Mouse (Mus musculus) lung, adult 2 months (tissue): Measurements from ENCODE around the gene Per2. TPM values are rescaled to one million over a fixed set of nuclear protein-coding genes. Genes with fewer than 3 reads are reported as not detected.

ENCODE experiments used
- DNase-seq: peaks from one replicate; pipeline ENCODE4 v3.0.0; 2022
- H3K4me1 ChIP-seq: fragments of 200-500 bp; 2 replicates; pipeline ENCODE4 v1.6.1; 2011; ENCODE audit warnings: low read length; ENCODE audit not compliant: control insufficient read depth, insufficient read depth
- H3K4me3 ChIP-seq: fragments of 200-500 bp; replicated peaks from 2 replicates; pipeline ENCODE3; 2011; ENCODE audit warnings: low read depth, mild to moderate bottlenecking, control low read depth, low read length; ENCODE audit errors: extremely low read depth
- CTCF ChIP-seq: fragments of 200-500 bp; IDR thresholded peaks from 2 replicates; pipeline ENCODE4 v1.5.1; 2011; ENCODE audit warnings: mild to moderate bottlenecking, low read length, control low read depth; ENCODE audit not compliant: insufficient read depth
- POLR2A ChIP-seq: fragments of 200-500 bp; IDR thresholded peaks from 2 replicates; pipeline ENCODE4 v1.6.1; 2011; ENCODE audit warnings: low read depth, mild to moderate bottlenecking, control low read depth, low read length, borderline replicate concordance; ENCODE audit errors: extremely low read depth
- WGBS: fragments of 180-500 bp; shearing (Covaris S2); methylation state at CpG from one replicate; pipeline ENCODE4 v1.1.7; 2018; 5-methylcytosine and 5-hydroxymethylcytosine counted together
- polyA plus RNA-seq: library from polyadenylated mRNA; depleted of rRNA; stranded (reverse); fragments of >200 nt; gene quantifications from 2 replicates; pipeline ENCODE4 v1.2.3, GENCODE M21; 2012

The Per2 gene
- polyA plus RNA-seq, 1 experiment, result 6.9 TPM

DNA sequence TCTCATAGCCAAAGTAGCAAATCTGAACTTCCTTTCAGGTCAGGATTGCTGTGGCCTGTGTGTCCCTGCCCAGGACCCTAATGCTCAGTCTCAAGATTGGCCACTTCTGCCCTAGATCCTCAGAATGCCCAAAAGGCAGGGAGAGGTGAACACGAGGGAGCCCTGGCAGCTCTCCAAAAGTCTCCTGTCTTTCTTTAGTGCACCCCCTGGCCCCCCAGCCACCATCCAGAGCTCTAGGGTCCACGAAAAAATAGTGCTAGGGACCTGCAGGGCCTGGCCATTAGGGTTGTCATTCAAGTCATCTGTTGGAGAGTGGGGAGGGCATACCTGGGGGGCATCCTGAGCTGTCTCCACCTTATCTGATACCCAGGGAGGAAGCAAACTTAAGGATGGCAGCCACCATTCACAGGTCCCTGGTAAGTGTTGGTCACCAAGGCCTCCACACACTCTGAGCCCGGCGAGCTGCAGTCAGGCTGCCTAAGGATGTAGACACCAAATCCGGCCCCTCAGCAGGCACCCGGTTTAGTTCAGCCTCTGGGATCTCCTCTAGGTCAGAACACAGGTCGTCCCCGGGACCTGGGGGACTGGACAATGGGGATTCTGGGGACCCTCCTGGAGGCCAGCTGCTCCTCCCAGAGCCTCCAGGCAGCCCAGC is 47.4 kb downstream of the Per2 start:
- TF ChIP-seq CTCF (no peak), POLR2A (no peak)
- no peak for DNase-seq
- Histone ChIP-seq H3K4me1 (peaks cover 4% of the 10 kb centered on the region), H3K4me3 (no peak overlapping the region)
- WGBS, result 74% methylated on average over 8 of the region's 8 CpGs

DNA sequence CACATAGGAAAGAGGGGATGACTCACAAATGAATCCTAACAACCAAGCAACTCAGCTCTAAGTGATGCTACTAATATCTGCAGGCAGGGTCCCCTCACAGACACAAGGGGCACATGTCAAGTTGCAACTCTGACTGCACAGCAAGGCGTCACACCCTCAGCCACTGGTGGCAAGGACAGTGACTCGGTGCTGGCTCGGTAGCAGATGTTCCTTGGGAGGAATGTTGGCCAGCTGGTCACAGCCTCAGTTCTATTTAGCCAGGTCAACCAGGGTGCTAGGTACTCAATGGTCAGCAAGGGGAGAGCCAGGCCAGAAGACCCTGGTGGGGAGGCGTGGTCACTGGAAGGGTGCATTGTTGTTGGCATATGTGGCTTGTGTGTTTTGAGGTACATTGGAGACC is 51.3 kb downstream of the Per2 start:
- H3K4me1 ChIP-seq, result peaks cover 4% of the 10 kb centered on the region
- WGBS, result 82% methylated on average over 4 of the region's 4 CpGs
- DNase-seq, result no peak
- no peak overlapping the region for H3K4me3 ChIP-seq
- no peak for TF ChIP-seq CTCF
- no peak for TF ChIP-seq POLR2A

DNA sequence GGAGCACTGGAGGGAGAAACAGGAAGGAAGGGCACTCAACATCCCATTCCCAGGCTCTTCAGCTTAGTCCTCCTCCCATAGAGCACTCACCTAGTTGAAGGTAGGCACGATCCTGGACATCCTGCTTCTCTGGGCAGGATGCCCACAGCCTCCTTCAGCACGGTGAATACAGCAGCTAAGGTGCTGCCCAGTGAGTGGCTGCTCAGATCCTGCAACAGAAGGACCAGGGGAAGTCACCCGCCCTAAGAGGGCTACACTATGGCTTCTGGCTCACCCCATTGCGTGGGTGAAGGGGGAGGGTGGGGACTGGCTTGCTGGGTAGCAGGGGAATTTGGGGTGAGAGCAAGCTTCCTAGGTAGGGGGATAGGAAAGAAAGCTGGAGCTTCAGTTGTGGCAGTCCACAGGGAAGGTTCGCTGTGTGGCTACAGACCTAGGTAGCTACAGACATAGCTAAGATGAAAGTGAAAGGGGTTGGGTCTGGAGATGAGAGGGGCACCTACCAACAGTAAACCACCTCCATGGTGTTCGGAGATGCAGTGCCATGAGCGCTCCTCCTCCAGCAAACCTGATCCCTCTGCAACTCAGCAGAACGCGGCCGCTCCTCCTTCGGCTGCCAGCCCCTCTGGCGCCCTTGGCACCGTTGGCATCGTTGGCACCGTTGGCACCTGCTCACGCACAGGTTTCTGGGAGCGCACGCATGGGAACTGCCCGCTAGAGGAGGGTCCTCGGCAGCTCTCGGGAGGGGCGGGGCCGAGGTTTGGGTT is 53.5 kb downstream of the Per2 start:
- TF ChIP-seq POLR2A, result no peak
- no peak for TF ChIP-seq CTCF
- Histone ChIP-seq H3K4me3 (no peak overlapping the region), H3K4me1 (no peaks in the 10 kb centered on the region)
- DNase-seq, result peak; percentile 31
- WGBS, result 55% methylated on average over 23 of the region's 23 CpGs

DNA sequence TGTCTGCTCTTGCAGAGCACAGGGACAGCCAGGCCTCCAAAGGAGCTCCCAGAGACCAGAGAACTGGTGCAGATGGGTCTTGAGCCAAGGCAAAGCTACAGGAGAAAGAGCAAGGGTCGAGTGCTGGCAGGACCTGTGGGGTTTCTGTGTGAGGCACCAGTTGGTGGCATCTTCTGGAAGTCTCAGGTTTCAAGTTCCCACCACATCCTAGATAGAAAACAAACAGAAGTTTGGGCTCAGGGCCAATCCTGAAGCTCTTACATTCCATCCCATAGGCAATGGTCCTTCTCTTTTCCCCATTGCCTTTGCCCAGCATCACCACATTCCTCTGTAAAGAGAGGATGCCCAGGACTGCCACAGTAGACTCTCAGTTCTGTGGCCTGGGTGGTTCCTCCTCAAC is 54.1 kb downstream of the Per2 start:
- TF ChIP-seq POLR2A, result no peak
- no peak for TF ChIP-seq CTCF
- DNase-seq, result no peak
- 27% methylated on average over 1 of the region's 1 CpGs for WGBS
- H3K4me3 ChIP-seq, result no peak overlapping the region
- no peaks in the 10 kb centered on the region for H3K4me1 ChIP-seq

DNA sequence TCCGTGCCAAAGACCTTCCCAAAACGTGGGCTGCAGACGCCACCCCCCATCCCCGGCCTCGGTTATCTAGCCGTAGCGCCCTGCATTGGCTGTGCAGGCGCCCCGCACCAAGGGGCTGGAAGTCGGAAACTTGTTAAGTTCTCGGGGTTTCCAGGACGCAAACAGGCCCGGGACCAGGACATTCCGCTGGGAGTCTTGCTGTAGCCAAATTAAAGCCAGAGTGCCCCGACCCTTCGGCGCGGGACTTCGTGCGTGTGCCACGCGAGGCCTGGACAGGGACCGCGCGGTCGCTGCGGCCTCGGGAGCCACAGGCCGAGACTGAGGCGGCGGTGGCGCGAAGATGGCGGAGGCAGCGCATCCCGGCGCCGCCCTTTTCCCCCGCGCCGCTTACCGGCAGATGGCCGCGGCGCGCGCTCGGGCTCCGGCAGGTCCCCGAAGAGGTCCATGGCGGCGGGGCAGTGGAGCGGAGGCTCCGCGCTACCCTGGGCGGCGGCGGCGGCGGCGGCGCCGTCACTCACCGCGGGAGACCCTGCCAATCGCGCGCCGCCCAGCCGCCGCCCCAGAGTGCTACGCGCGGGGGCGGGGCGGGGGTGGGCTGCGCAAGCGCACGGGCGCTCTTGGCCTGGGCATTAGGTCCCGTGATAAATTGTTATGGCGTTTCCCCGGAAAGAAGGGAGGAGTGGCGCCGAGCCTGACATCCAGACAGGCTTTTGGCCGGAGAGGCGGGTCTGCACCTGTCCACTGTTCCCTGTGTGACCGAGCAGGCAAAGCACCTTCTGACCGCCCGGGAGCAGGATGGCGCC is 60.7 kb downstream of the Per2 start, which contains the start of gene Ilkap:
TSS of gene Ilkap (minus strand) at position 556 of the 803 bp plus-strand sequence.
- DNase-seq, result peak; percentile 83
- H3K4me1 ChIP-seq, result peaks cover 12% of the 10 kb centered on the region

GRCm38 (mm10) chr1:91397927-91398259 is 61.2 kb downstream of the Per2 start:
- TF ChIP-seq POLR2A (no peak), CTCF (no peak)
- no peak for DNase-seq
- Histone ChIP-seq H3K4me1 (peaks cover 12% of the 10 kb centered on the region), H3K4me3 (peak overlapping the region; percentile 99)
- under 1% methylated on average over 12 of the region's 12 CpGs for WGBS

More for the DNA sequence above, 60.7 kb downstream of the Per2 start, which contains the start of gene Ilkap:
- TF ChIP-seq CTCF (no peak), POLR2A (peak; percentile 86; the same call in 1 of the 2 replicates)
- WGBS, result under 1% methylated on average over 91 of the region's 91 CpGs
- peak within 1 kb of the TSS; percentile 99 for H3K4me3 ChIP-seq

DNA sequence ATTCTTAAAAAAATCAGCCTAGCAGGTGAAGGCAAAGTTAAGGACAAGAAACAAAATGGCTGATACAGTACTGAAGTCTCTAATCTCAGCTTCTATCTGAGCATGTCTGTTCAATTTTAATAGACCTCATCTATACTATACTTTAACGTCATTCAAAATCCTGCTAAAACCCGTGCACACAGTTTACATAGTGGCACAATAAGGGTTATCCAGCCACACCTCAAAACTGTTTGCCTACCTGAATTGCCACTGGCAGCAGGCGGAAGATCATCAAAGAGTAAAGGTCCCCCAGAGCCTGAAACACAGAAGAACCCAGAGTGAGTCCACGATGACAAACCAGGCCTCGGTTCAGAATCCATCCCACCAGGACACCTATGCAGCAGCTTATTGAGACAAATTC is 68.8 kb downstream of the Per2 start:
- peaks cover 2% of the 10 kb centered on the region for H3K4me1 ChIP-seq
- no peak for DNase-seq
- TF ChIP-seq POLR2A (no peak), CTCF (no peak)
- H3K4me3 ChIP-seq, result no peak overlapping the region
- 75% methylated on average over 5 of the region's 5 CpGs for WGBS

- TF ChIP-seq CTCF, result no peak
- Histone ChIP-seq H3K4me1 (no peaks in the 10 kb centered on the region), H3K4me3 (no peak overlapping the region)
- DNase-seq, result no peak
- 93% methylated on average over 4 of the region's 4 CpGs for WGBS
Measured at GRCm38 (mm10) chr1:91381091-91381471, 78.0 kb downstream of the Per2 start.

DNA sequence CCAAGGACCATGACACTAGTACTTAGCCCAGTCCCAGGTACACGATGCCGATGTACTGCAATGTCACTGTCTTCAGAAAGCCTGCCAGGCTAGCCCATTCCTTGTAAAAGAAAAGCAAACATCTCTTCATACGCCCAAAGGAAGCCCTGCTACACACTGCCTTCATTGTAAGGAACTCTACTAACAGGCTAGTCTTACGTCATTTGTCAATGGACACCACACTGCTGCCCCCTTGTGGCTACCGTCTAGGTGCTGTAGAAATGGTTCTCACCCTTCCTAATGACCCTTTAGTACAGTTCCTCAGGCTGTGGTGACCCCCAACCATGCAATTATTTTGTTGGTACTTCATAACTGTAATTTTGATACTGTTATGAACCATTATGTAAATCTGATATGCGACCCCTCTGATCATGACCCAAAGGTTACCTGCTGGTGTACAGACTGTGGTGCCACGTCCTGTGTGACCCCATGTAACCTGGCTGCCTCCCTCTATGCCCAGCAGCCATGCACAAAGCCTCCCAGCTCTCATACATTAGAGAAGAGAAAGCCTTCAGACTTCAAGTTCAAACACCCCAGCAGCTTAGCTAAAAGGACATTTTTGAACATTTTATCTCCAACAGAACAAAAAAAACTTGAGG is 78.6 kb downstream of the Per2 start:
- Histone ChIP-seq H3K4me1 (no peaks in the 10 kb centered on the region), H3K4me3 (no peak overlapping the region)
- WGBS, result 49% methylated on average over 7 of the region's 7 CpGs
- TF ChIP-seq POLR2A (no peak), CTCF (peak; percentile 68)
- peak; percentile 71 for DNase-seq
